Mouse (Mus musculus): Measurements from ENCODE around the gene Stambp. TPM values are rescaled to one million over a fixed set of nuclear protein-coding genes. Genes with fewer than 3 reads are reported as not detected.

Stambp gene
- polyA plus RNA-seq, 1 experiment, result 14.6 TPM

DNA sequence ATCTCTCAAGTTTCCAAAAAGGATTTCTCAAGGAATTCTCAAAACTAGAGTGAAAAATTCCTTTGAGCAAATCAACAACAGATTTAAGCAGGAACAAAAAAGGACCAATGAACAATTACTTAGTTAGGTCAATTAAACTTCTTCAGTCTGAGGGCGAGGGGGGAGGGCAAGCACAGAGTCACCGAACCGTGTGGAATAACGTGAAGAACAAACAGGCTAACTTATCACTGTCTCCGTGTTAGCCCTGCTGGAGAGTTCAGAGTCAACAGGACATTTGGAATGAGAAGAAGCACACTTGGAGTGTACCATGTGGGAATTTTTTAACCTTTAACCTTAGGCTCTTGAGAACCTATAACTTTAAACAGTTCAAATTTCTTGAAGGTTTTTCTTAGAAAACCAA lies 24.2 kb downstream of the Stambp start:
- no peak overlapping the region for H3K27ac ChIP-seq (ENCODE audit: control insufficient read depth, insufficient read depth, low read depth, low read length, poor library complexity)
- TF ChIP-seq CTCF (IDR thresholded peaks at IDR 0.05; ENCODE audit: control insufficient read depth, insufficient read depth, low read length) (no peak), POLR2A (IDR thresholded peaks at IDR 0.05; ENCODE audit: borderline replicate concordance, control insufficient read depth, low read depth, low read length) (no peak)
- 86% methylated on average over 5 of the region's 5 CpGs for WGBS
- no peak overlapping the region for H3K4me3 ChIP-seq (replicated peaks; ENCODE audit: control insufficient read depth, low read depth, low read length)
- no peaks in the 10 kb centered on the region for H3K4me1 ChIP-seq (ENCODE audit: control insufficient read depth, insufficient read depth, low read length)

DNA sequence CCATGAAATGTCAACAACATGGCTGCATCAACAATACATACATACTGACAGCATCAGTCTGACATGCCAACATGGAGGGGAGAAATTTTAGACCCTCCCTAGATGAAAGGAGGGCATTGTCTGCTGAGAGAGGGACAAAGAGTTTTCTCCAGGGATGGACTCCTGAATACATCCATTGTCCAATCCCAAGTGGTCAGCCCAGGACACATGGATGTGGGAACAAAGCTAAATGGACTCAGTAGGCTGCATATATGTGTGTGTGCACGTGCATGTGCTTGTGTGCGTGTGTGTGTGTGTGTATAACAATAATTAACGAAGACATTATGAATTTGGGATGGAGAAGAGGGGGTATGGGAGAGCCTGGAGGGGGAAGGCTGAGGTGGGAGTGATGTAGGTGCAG lies 26.8 kb downstream of the Stambp start:
- H3K4me3 ChIP-seq (replicated peaks; ENCODE audit: control insufficient read depth, low read depth, low read length), result no peak overlapping the region
- WGBS, result 86% methylated on average over 3 of the region's 3 CpGs
- no peaks in the 10 kb centered on the region for H3K4me1 ChIP-seq (ENCODE audit: control insufficient read depth, insufficient read depth, low read length)
- no peak overlapping the region for H3K27ac ChIP-seq (ENCODE audit: control insufficient read depth, insufficient read depth, low read depth, low read length, poor library complexity)
- no peak for TF ChIP-seq POLR2A (IDR thresholded peaks at IDR 0.05; ENCODE audit: borderline replicate concordance, control insufficient read depth, low read depth, low read length)
- TF ChIP-seq CTCF (IDR thresholded peaks at IDR 0.05; ENCODE audit: control insufficient read depth, insufficient read depth, low read length), result no peak

DNA sequence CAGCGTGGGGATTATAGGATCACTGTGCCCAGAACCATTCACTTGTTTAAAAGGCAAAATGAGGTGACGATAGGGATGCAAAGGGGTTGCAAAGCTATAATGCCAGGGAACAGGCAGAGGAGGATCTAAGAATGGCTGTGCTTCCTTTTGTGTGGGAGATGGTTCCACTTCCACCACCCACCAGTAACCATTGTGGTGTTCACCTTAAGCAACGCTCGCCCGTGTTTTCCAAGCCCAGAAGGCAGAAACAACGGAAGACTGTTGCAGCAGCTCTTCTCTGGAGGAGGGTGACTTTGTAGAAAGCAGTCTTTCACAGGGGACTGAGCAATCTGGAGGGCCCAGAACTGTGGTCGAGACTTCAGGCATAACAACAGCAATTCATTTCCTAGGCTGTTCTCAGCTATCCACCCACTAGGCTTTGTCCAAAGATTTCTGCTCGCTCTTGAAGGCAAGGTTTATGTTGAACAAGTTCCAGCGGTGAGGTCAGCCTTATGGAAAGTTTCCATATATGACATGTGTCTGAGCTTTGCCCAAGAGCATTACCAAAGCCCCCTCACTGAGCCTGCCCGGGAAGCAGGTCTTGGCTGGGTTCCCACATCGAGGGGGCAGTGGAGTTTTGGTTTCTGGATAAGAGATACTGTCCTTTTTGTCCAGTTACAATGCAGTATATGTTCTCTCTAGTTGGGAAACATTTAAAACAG lies 30.6 kb downstream of the Stambp start:
- no peak overlapping the region for H3K27ac ChIP-seq (ENCODE audit: control insufficient read depth, insufficient read depth, low read depth, low read length, poor library complexity)
- WGBS, result 79% methylated on average over 11 of the region's 11 CpGs
- H3K4me3 ChIP-seq (replicated peaks; ENCODE audit: control insufficient read depth, low read depth, low read length), result no peak overlapping the region
- TF ChIP-seq CTCF (IDR thresholded peaks at IDR 0.05; ENCODE audit: control insufficient read depth, insufficient read depth, low read length), result no peak
- no peak for TF ChIP-seq POLR2A (IDR thresholded peaks at IDR 0.05; ENCODE audit: borderline replicate concordance, control insufficient read depth, low read depth, low read length)
- H3K4me1 ChIP-seq (ENCODE audit: control insufficient read depth, insufficient read depth, low read length), result no peaks in the 10 kb centered on the region

DNA sequence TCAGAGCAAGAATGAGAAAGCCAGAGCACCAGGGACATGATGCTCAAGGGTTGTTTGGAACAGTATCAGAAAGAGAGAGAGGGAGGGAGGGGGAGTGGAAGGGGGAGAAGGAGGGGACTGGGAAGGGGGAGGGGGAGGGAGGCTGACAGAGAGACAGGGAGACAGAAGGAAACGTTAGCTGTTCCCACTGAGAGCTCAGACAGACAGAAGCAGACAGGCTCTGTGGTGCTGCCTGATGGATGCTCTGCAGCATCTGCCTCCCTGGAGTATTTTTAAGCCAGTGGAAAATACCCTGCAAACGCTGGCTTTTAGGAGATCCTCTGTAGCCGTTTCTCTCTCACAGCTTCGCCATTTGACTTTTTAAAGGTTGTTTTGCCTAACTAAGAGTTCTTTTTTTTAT lies 32.5 kb downstream of the Stambp start:
- H3K27ac ChIP-seq (ENCODE audit: control insufficient read depth, insufficient read depth, low read depth, low read length, poor library complexity), result no peak overlapping the region
- 57% methylated on average over 4 of the region's 4 CpGs for WGBS
- no peak overlapping the region for H3K4me3 ChIP-seq (replicated peaks; ENCODE audit: control insufficient read depth, low read depth, low read length)
- no peaks in the 10 kb centered on the region for H3K4me1 ChIP-seq (ENCODE audit: control insufficient read depth, insufficient read depth, low read length)
- TF ChIP-seq CTCF (IDR thresholded peaks at IDR 0.05; ENCODE audit: control insufficient read depth, insufficient read depth, low read length), result no peak
- no peak for TF ChIP-seq POLR2A (IDR thresholded peaks at IDR 0.05; ENCODE audit: borderline replicate concordance, control insufficient read depth, low read depth, low read length)

DNA sequence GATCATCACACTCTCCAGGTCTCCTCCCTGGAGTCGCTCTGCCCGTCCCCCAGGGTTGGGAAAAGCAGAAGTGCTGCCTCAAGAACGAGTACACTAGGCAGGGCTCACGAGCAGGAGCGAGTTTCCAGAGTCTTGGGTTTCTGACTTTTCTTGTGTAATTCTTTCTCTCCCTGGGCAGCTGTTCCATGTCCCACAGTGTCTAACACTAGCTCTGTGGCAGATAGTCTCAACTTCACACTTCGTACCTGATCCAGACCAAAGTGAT lies 35.8 kb downstream of the Stambp start:
- TF ChIP-seq CTCF (IDR thresholded peaks at IDR 0.05; ENCODE audit: control insufficient read depth, insufficient read depth, low read length) (no peak), POLR2A (IDR thresholded peaks at IDR 0.05; ENCODE audit: borderline replicate concordance, control insufficient read depth, low read depth, low read length) (no peak)
- no peak overlapping the region for H3K4me3 ChIP-seq (replicated peaks; ENCODE audit: control insufficient read depth, low read depth, low read length)
- H3K4me1 ChIP-seq (ENCODE audit: control insufficient read depth, insufficient read depth, low read length), result no peaks in the 10 kb centered on the region
- WGBS, result 19% methylated on average over 6 of the region's 6 CpGs
- H3K27ac ChIP-seq (ENCODE audit: control insufficient read depth, insufficient read depth, low read depth, low read length, poor library complexity), result no peak overlapping the region

DNA sequence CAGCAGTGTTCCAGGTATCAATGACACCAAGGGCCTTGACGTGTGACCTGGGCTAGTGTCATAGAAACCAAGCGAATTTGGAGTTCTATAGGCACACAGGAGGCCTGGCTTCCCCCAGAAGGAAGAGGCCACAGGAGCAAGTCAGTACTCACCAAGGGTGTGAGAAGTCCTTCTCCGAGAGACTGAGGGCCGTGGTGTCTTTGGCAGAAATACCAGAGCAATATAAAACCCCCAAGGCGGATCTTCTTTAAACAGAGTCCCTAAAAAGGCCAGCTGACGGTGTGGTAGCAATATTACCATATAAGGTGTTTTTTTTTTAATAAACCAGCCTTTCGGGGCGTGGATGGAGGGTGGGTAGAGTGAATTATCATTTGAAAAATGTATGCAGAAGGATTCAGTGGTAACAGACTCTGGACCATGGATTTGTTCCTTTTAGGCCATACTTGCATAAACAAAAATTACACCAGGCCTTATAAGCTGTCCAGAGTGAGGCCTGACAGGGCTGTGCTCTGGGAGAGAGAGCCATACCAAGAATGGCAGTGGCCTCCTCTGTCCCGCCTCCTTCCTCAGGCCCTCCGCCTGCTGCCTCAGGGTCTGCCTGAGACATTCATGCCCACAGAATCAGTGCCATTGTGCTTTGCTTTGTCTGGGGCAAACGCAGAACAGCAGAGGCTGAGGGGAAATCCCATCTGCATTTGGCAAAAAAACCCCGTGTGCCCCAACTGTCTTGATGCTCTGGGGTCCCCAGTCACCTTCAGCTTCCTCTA lies 36.3 kb downstream of the Stambp start, which contains the start of gene Actg2:
TSS of gene Actg2 (minus strand) at position 238 of the 767 bp plus-strand sequence.
- Histone ChIP-seq H3K4me1 (ENCODE audit: control insufficient read depth, insufficient read depth, low read length) (no peaks in the 10 kb centered on the region), H3K27ac (ENCODE audit: control insufficient read depth, insufficient read depth, low read depth, low read length, poor library complexity) (no peak within 1 kb of the TSS), H3K4me3 (replicated peaks; ENCODE audit: control insufficient read depth, low read depth, low read length) (no peak within 1 kb of the TSS)
- TF ChIP-seq CTCF (IDR thresholded peaks at IDR 0.05; ENCODE audit: control insufficient read depth, insufficient read depth, low read length) (no peak), POLR2A (IDR thresholded peaks at IDR 0.05; ENCODE audit: borderline replicate concordance, control insufficient read depth, low read depth, low read length) (no peak)
- WGBS, result 56% methylated on average over 12 of the region's 12 CpGs

DNA sequence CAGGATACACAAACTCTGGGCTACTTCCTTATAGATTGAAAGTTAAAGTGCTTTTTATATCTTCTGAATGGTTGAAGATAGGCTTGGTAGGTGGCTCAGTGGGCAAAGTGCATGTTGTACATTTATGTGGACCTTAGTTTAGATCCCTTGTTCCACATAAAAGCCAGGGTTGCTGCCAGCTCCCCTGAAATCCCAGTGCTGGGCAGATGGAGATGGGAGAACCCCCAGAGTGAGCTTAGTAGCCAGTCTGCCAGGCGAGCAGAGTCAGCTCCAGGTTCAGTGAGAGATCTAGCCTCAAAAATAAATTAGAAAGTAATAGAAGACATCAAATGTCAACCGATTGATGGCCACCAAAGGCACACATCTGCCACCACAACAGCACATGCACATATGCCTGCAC lies 39.9 kb downstream of the Stambp start:
- WGBS, result 78% methylated on average over 2 of the region's 2 CpGs
- TF ChIP-seq POLR2A (IDR thresholded peaks at IDR 0.05; ENCODE audit: borderline replicate concordance, control insufficient read depth, low read depth, low read length) (no peak), CTCF (IDR thresholded peaks at IDR 0.05; ENCODE audit: control insufficient read depth, insufficient read depth, low read length) (no peak)
- H3K27ac ChIP-seq (ENCODE audit: control insufficient read depth, insufficient read depth, low read depth, low read length, poor library complexity), result no peak overlapping the region
- H3K4me1 ChIP-seq (ENCODE audit: control insufficient read depth, insufficient read depth, low read length), result no peaks in the 10 kb centered on the region
- no peak overlapping the region for H3K4me3 ChIP-seq (replicated peaks; ENCODE audit: control insufficient read depth, low read depth, low read length)

DNA sequence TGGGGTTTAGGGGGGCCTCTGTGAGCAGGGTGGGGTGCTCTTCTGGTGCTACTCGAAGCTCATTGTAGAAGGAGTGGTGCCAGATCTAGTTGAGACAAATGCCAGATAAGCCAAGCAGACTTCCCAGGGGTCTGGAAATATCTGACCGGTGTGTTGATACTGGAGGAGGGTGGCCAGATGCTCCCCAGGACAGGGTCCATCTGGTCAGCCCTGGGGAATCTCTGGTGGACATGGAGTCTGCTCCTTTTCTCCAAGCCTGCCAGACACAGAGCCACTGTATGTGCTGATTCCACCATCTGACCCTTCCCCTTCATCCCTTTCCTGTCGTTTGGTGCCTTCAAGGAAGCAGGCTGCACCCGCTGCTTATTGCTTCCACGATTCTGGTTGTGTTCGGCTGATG lies 49.3 kb downstream of the Stambp start:
- Histone ChIP-seq H3K4me3 (replicated peaks; ENCODE audit: control insufficient read depth, low read depth, low read length) (no peak overlapping the region), H3K27ac (ENCODE audit: control insufficient read depth, insufficient read depth, low read depth, low read length, poor library complexity) (no peak overlapping the region), H3K4me1 (ENCODE audit: control insufficient read depth, insufficient read depth, low read length) (no peaks in the 10 kb centered on the region)
- TF ChIP-seq POLR2A (IDR thresholded peaks at IDR 0.05; ENCODE audit: borderline replicate concordance, control insufficient read depth, low read depth, low read length) (no peak), CTCF (IDR thresholded peaks at IDR 0.05; ENCODE audit: control insufficient read depth, insufficient read depth, low read length) (no peak)
- WGBS, result 53% methylated on average over 6 of the region's 6 CpGs

All from bone marrow, adult 2 months (tissue).